Mouse (Mus musculus) midbrain, embryonic 15.5 days (tissue): ENCODE measurements around the gene Fbxw8. TPM values are rescaled to one million over a fixed set of nuclear protein-coding genes. Genes with fewer than 3 reads are reported as not detected.

Experiments used
- ATAC-seq: fragments of 200-750 bp; cut with Nextera tagmentation; replicated peaks from 2 replicates; pipeline ENCODE4 v1.8.0; 2017; ENCODE audit warnings: moderate TSS enrichment
- H3K27ac ChIP-seq: fragments of 300-500 bp; sonication (generic); 2 replicates; pipeline ENCODE4 v1.5.1; 2015; ENCODE audit warnings: mild to moderate bottlenecking, inconsistent platforms
- H3K27me3 ChIP-seq: fragments of 300-500 bp; sonication (generic); replicated peaks from 2 replicates; pipeline ENCODE4 v1.6.1; 2015; ENCODE audit warnings: inconsistent platforms
- H3K36me3 ChIP-seq: fragments of 300-500 bp; sonication (generic); replicated peaks from 2 replicates; pipeline ENCODE4 v1.6.1; 2015; ENCODE audit warnings: inconsistent platforms
- H3K4me1 ChIP-seq: fragments of 300-500 bp; sonication (generic); 2 replicates; pipeline ENCODE4 v1.6.1; 2015; ENCODE audit warnings: inconsistent platforms
- H3K4me2 ChIP-seq: fragments of 300-500 bp; sonication (generic); 2 replicates; pipeline ENCODE4 v1.6.1; 2015; ENCODE audit warnings: inconsistent platforms, mild to moderate bottlenecking, moderate library complexity
- H3K4me3 ChIP-seq: fragments of 300-500 bp; sonication (generic); 2 replicates; pipeline ENCODE4 v1.5.1; 2015; ENCODE audit warnings: mild to moderate bottlenecking, inconsistent platforms
- H3K9ac ChIP-seq: fragments of 300-500 bp; sonication (generic); 2 replicates; pipeline ENCODE4 v1.6.1; 2015; ENCODE audit warnings: mild to moderate bottlenecking, inconsistent platforms
- H3K9me3 ChIP-seq: fragments of 300-500 bp; sonication (generic); 2 replicates; pipeline ENCODE4 v1.6.1; 2016; ENCODE audit warnings: inconsistent platforms
- WGBS: fragments of 180-500 bp; shearing (Covaris S2); methylation state at CpG from one replicate; pipeline ENCODE4 v1.1.7; 2015; ENCODE audit warnings: mixed read lengths; 5-methylcytosine and 5-hydroxymethylcytosine counted together
- polyA plus RNA-seq: library from polyadenylated mRNA; unstranded; fragments of >200 nt; fragmentation: Nextera tagmentation; extraction: Ambion mirVana; gene quantifications from 2 replicates; pipeline ENCODE4 v1.2.1, GENCODE M21; 2015

Fbxw8 gene
- polyA plus RNA-seq, 1 experiment from 2014 or later: 20.0 TPM

DNA sequence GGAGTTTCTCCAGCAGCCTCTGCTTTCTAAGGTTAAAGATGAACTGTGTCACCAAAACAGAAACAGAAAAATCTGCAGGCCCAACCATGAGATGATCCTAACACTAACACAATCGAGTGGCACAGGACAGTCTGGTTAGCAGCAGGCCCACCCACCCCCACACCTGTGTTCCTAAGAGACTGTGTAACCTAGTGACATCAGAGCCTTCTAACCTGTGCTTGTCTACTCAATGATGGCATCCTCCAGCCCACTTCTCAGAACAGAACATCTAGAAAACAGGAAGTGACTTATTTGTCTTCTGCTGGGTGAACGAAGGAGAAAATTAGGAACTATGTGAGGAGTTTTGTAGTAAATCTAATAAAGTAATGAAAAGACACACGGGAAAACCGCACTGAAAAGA is 33.3 kb downstream of the Fbxw8 start:
- Histone ChIP-seq H3K9ac (no peak overlapping the region), H3K4me2 (no peak overlapping the region), H3K27ac (no peak overlapping the region), H3K36me3 (0 out of 2 replicates have a peak, but pooled peaks cover 3% of the 10 kb centered on the region), H3K9me3 (no peaks in the 10 kb centered on the region), H3K27me3 (no peaks in the 10 kb centered on the region), H3K4me3 (no peak overlapping the region), H3K4me1 (peaks cover 38% of the 10 kb centered on the region)
- WGBS: 95% methylated on average over 4 of the region's 4 CpGs
- ATAC-seq: no peak

DNA sequence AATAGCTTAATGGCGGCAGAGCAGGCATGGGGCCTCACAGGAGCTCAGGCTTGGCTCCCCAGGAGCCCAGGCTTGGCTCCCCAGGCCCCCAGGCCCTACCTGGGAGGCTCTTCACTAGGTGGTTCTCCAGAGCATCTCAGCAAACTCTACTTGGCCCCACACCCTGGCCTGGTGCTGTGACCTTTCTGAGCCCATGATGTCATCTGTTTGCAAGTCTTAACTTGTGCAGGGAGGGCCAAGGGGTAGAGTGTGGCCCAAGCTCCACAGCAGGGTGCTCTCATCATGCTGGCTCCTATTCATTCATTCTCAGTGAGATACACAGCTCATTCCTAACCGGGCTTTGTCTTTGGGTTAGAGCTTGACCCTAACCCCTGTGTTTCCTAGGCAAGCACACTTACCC is 34.6 kb downstream of the Fbxw8 start:
- Histone ChIP-seq H3K4me3 (no peak overlapping the region), H3K4me1 (peaks cover 45% of the 10 kb centered on the region), H3K27ac (0 out of 2 replicates have a peak overlapping the region, but pooled peaks have one; percentile 1), H3K27me3 (no peaks in the 10 kb centered on the region), H3K9me3 (no peaks in the 10 kb centered on the region), H3K9ac (no peak overlapping the region), H3K4me2 (no peak overlapping the region), H3K36me3 (0 out of 2 replicates have a peak, but pooled peaks cover 3% of the 10 kb centered on the region)
- WGBS: 24% methylated on average over 2 of the region's 2 CpGs
- no peak for ATAC-seq

DNA sequence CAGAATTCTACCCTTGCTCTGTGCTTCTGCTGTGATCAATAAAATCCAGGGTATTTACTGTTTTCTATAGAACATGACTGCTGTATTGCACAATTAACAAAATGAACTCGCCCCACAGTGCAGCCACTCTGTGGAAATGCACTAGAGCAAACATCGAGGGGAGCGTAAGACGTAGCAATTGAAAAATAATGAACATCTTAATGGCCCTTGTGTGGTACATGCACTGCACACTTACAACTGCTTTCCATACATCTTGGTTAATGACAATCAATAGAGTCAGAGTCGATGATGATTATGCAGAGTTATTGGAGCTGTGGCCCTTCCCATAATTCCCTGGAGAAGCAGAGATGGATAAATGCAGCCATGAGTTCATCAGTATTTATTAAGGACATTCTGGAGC is 36.3 kb downstream of the Fbxw8 start:
- no peak for ATAC-seq
- Histone ChIP-seq H3K27ac (peak overlapping the region; percentile 59), H3K4me1 (peaks cover 48% of the 10 kb centered on the region), H3K27me3 (no peaks in the 10 kb centered on the region), H3K9ac (no peak overlapping the region), H3K4me3 (no peak overlapping the region), H3K36me3 (0 out of 2 replicates have a peak, but pooled peaks cover 3% of the 10 kb centered on the region), H3K4me2 (no peak overlapping the region), H3K9me3 (no peaks in the 10 kb centered on the region)
- 69% methylated on average over 5 of the region's 5 CpGs for WGBS

- peaks cover 43% of the 10 kb centered on the region for H3K4me1 ChIP-seq
Observed at GRCm38 (mm10) chr5:118118351-118118750, 36.9 kb downstream of the Fbxw8 start.

GRCm38 (mm10) chr5:118113617-118114016 is 41.6 kb downstream of the Fbxw8 start:
- H3K9me3 ChIP-seq: no peaks in the 10 kb centered on the region
- H3K27ac ChIP-seq: no peak overlapping the region
- H3K4me1 ChIP-seq: peaks cover 21% of the 10 kb centered on the region
- 67% methylated on average over 13 of the region's 13 CpGs for WGBS
- H3K4me3 ChIP-seq: no peak overlapping the region
- 0 out of 2 replicates have a peak, but pooled peaks cover 10% of the 10 kb centered on the region for H3K36me3 ChIP-seq
- H3K4me2 ChIP-seq: no peak overlapping the region
- H3K27me3 ChIP-seq: no peaks in the 10 kb centered on the region
- no peak overlapping the region for H3K9ac ChIP-seq
- no peak for ATAC-seq

More at GRCm38 (mm10) chr5:118118351-118118750, 36.9 kb downstream of the Fbxw8 start:
- no peak for ATAC-seq
- Histone ChIP-seq H3K4me3 (no peak overlapping the region), H3K4me2 (no peak overlapping the region), H3K27ac (peak overlapping the region; percentile 59), H3K27me3 (no peaks in the 10 kb centered on the region), H3K9me3 (no peaks in the 10 kb centered on the region), H3K9ac (no peak overlapping the region), H3K36me3 (0 out of 2 replicates have a peak, but pooled peaks cover 3% of the 10 kb centered on the region)
- 91% methylated on average over 3 of the region's 3 CpGs for WGBS

- Histone ChIP-seq H3K4me2 (no peak overlapping the region), H3K4me1 (peaks cover 23% of the 10 kb centered on the region), H3K27me3 (no peaks in the 10 kb centered on the region), H3K27ac (no peak overlapping the region), H3K4me3 (no peak overlapping the region), H3K36me3 (0 out of 2 replicates have a peak, but pooled peaks cover 8% of the 10 kb centered on the region), H3K9ac (no peak overlapping the region), H3K9me3 (no peaks in the 10 kb centered on the region)
- no peak for ATAC-seq
- 93% methylated on average over 7 of the region's 7 CpGs for WGBS
Observed at GRCm38 (mm10) chr5:118113043-118113442, 42.2 kb downstream of the Fbxw8 start.

DNA sequence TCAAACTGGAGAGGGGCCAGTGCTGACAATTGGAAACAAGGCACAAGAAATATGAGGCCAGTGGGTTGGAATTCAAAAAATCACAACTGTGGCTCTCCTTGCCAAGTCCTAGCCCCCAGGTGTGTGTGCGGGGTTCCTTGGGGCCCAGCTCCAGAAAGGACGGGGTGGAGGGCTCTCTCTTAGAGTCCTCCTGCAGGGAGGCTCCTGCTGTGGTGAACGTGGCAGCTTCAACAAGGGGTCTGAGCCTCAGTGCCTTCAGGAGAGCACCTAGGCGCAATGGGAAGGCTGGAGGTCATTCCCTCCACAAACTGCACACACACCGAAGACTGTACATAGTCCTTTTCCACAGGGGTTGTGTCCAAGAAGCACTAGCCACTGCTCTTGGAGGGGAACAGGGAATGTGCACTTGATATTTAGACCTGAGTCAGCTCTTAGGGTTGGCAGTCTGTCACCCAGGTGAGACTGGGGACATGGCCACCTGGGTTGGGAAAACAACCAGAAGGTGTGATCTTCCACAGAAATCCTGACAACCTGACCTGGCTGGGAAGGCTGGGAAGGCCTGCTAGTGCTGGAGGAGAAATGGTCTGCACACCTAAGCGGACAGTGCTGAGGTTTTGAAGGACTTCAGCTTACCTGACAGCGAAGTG is 46.3 kb downstream of the Fbxw8 start:
- H3K4me1 ChIP-seq: peaks cover 14% of the 10 kb centered on the region; the same call in 1 of the 2 replicates
- H3K27me3 ChIP-seq: no peaks in the 10 kb centered on the region
- no peak overlapping the region for H3K4me3 ChIP-seq
- no peak overlapping the region for H3K9ac ChIP-seq
- H3K9me3 ChIP-seq: no peaks in the 10 kb centered on the region
- peak overlapping the region; percentile 68 for H3K27ac ChIP-seq
- no peak for ATAC-seq
- 0 out of 2 replicates have a peak, but pooled peaks cover 8% of the 10 kb centered on the region for H3K36me3 ChIP-seq
- no peak overlapping the region for H3K4me2 ChIP-seq
- WGBS: 81% methylated on average over 7 of the region's 7 CpGs

- peak overlapping the region; percentile 68 for H3K27ac ChIP-seq
- H3K27me3 ChIP-seq: no peaks in the 10 kb centered on the region
- H3K36me3 ChIP-seq: 0 out of 2 replicates have a peak, but pooled peaks cover 8% of the 10 kb centered on the region
- peak; percentile 69; the same call in 1 of the 2 replicates for ATAC-seq
- peaks cover 14% of the 10 kb centered on the region; the same call in 1 of the 2 replicates for H3K4me1 ChIP-seq
- H3K4me3 ChIP-seq: no peak overlapping the region
- H3K4me2 ChIP-seq: no peak overlapping the region
- H3K9ac ChIP-seq: no peak overlapping the region
- WGBS: 57% methylated on average over 17 of the region's 17 CpGs
- no peaks in the 10 kb centered on the region for H3K9me3 ChIP-seq
Observed at GRCm38 (mm10) chr5:118108124-118108793, 47.0 kb downstream of the Fbxw8 start.

- H3K4me2 ChIP-seq: no peak overlapping the region
- 92% methylated on average over 10 of the region's 10 CpGs for WGBS
- no peaks in the 10 kb centered on the region for H3K27me3 ChIP-seq
- 0 out of 2 replicates have a peak, but pooled peaks cover 7% of the 10 kb centered on the region for H3K36me3 ChIP-seq
- H3K27ac ChIP-seq: no peak overlapping the region
- no peaks in the 10 kb centered on the region for H3K9me3 ChIP-seq
- H3K4me3 ChIP-seq: no peak overlapping the region
- no peak overlapping the region for H3K9ac ChIP-seq
- ATAC-seq: no peak
- peaks cover 14% of the 10 kb centered on the region; the same call in 1 of the 2 replicates for H3K4me1 ChIP-seq
Observed at GRCm38 (mm10) chr5:118106667-118107066, 48.6 kb downstream of the Fbxw8 start.

- Histone ChIP-seq H3K4me3 (no peak overlapping the region), H3K36me3 (no peaks in the 10 kb centered on the region), H3K27me3 (no peaks in the 10 kb centered on the region), H3K9ac (no peak overlapping the region), H3K4me1 (peaks cover 14% of the 10 kb centered on the region; the same call in 1 of the 2 replicates), H3K27ac (no peak overlapping the region), H3K4me2 (no peak overlapping the region), H3K9me3 (no peaks in the 10 kb centered on the region)
- WGBS: 87% methylated on average over 8 of the region's 8 CpGs
- ATAC-seq: no peak
Observed at GRCm38 (mm10) chr5:118105536-118105935, 49.7 kb downstream of the Fbxw8 start.

DNA sequence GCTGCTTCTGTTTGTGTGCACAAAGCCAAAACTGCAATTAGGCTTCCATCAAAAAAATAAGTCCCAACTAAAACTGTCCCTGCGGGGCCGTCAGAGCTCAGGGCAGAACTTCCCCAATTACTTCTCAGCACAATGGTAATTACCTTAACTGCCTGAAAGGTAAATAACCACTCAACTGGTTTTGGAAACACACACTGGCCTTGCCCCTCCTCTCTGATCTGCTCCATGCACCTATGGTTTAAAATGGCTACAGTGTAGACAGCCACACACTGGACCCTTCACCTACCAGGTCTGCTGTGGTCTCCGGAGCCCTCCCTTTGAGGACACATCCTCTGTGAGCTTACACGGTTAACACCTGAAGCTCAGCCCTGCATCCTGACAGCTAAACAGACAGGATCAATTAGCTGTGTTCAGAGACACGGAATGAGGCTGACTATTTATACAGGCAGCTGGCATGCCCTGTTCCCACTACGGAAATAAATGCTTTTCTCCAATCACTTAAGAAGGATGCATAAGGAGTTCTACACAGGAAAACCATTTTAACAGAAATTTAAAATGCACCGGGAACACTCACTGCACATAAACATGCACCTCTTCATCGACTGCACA is 55.3 kb downstream of the Fbxw8 start:
- no peak for ATAC-seq

More for the DNA sequence above, 55.3 kb downstream of the Fbxw8 start:
- Histone ChIP-seq H3K9ac (no peak overlapping the region), H3K36me3 (no peaks in the 10 kb centered on the region), H3K27ac (peak overlapping the region; percentile 10; the same call in 1 of the 2 replicates), H3K9me3 (no peaks in the 10 kb centered on the region), H3K27me3 (no peaks in the 10 kb centered on the region), H3K4me1 (0 out of 2 replicates have a peak, but pooled peaks cover 12% of the 10 kb centered on the region), H3K4me2 (no peak overlapping the region), H3K4me3 (no peak overlapping the region)
- 73% methylated on average over 8 of the region's 8 CpGs for WGBS
